Mouse (Mus musculus) bone marrow macrophage, adult 2 months (primary cell): ENCODE results near the gene Fgf22. TPM values are rescaled to one million over a fixed set of nuclear protein-coding genes. Genes with fewer than 3 reads are reported as not detected.
A peak's percentile ranks its signal among the peaks of the same experiment; 100 is the strongest.

Experiments used
- H3K27ac ChIP-seq: 2 replicates; pipeline ENCODE4 v1.5.1; 2012; ENCODE audit warnings: low read depth, low read length; ENCODE audit not compliant: insufficient read depth
- H3K4me1 ChIP-seq: 2 replicates; pipeline ENCODE4 v1.6.1; 2012; ENCODE audit warnings: low read length; ENCODE audit not compliant: control insufficient read depth, insufficient read depth
- H3K4me3 ChIP-seq: 2 replicates; pipeline ENCODE4 v1.5.1; 2012; ENCODE audit warnings: mild to moderate bottlenecking, low read length, moderate library complexity; ENCODE audit not compliant: insufficient read depth
- CTCF ChIP-seq: IDR thresholded peaks from 2 replicates; pipeline ENCODE4 v1.5.1; 2012; ENCODE audit warnings: low read depth, mild to moderate bottlenecking, low read length, moderate library complexity
- POLR2A ChIP-seq: IDR thresholded peaks from 2 replicates; pipeline ENCODE4 v1.6.1; 2012; ENCODE audit warnings: mild to moderate bottlenecking, low read depth, low read length, borderline replicate concordance
- polyA plus RNA-seq: library from polyadenylated mRNA; stranded (reverse); fragments of >200 nt; gene quantifications from 2 replicates; pipeline ENCODE4 v1.2.4, GENCODE M21; 2012; ENCODE audit not compliant: missing spikeins, insufficient read depth, insufficient read length

Gene Fgf22
- polyA plus RNA-seq, 1 experiment: not detected

DNA sequence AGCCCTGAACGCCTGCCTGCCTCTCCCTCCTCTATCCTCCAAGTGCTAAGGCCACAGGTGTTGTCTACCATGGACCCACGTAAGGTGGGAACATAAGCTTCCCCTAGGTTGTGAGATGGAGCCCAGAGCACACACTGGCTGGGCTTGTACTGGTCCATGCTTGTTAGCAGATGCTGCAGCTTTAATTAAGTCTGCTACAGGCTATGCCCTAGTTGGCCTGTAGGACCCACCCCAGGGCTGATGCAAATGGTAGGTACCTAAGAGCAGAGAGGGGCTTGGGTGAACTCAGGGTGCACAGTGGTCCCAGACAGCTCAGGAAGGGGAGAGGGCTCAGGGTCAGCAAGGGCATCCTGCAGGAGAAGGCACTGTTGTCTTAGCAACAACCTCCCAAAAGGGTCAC lies 34.7 kb downstream of the Fgf22 start:
- no peak overlapping the region for H3K27ac ChIP-seq
- no peak overlapping the region for H3K4me3 ChIP-seq
- H3K4me1 ChIP-seq: no peaks in the 10 kb centered on the region
- TF ChIP-seq CTCF: no peak
- no peak for TF ChIP-seq POLR2A

GRCm38 (mm10) chr10:79790861-79791260 lies 36.0 kb downstream of the Fgf22 start, which contains the start of gene Prss57:
Gene Prss57 (minus strand): TSS chr10:79790961.
- Histone ChIP-seq H3K4me1 (no peaks in the 10 kb centered on the region), H3K4me3 (no peak within 1 kb of the TSS), H3K27ac (no peak within 1 kb of the TSS)
- TF ChIP-seq POLR2A (no peak), CTCF (no peak)

DNA sequence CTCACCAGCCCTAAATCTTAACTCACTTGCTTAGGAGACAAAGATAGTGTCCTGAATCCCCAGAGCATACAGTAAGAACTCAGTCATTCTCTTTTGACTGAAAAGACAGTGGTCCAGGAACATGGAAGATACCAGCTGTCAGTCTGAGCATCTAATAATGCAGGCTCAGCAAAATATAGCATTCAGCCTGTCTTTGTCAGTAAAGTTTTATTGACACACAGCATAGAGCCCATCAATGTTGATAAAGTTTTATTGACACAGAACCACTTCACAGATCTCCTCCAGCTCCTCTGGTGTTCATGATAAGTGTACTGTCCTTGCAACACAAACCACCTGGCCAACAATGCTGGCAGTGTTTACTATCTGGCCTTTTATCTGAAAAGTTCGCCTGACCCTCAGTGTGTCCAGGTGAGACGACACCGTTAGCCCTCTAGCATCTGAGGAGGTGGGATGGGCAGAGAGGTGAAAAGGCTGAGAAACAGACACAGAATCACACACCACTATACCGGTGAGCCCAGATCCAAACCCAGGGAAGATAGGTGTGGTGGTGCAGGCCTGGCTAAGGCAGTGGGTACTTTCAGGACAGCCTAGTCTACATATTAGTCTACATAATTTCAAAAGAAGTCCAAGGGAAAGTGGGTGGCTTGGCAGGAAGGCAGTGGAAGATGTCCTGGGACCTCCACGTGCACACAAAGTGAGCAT lies 37.6 kb downstream of the Fgf22 start:
- Histone ChIP-seq H3K4me1 (no peaks in the 10 kb centered on the region), H3K27ac (no peak overlapping the region)
- no peak for TF ChIP-seq CTCF
- TF ChIP-seq POLR2A: no peak

DNA sequence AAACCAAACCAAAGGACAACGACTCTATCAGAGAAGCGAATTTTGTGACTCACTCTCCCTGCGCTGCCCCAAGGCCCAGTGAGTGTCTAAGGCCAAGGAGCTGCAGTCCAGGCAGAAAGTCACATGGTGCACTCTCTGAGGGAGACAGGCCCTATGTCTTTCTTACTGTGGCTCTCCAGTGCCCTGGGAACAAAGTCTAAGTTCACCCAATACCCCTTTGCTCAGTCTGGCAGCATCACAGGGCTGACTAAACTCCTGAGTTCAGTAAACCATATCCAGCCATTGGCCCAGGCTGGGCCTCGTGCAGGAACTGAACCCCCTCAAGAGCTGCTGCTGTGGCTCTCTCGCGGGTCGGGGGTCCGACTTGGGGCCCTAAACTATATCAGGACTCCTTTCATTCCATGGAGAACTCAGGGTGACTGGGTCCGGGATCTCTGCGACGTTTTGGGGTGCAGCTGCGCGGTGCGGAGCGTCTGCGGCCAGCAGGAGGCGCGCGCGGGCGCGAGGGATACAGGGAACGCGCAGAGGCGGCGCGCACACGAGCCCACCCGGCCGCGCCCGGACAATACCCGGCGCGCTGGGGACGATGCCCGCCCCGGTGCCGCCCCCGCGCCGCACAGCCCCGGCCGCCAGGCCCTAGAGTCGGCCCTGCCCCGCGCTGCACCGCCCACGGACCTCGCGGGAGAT lies 38.3 kb downstream of the Fgf22 start, which contains the start of gene Palm:
Gene Palm, plus strand, starts transcription at position 522 of the 687 bp plus-strand sequence.
- Histone ChIP-seq H3K4me1 (no peaks in the 10 kb centered on the region), H3K4me3 (peak within 1 kb of the TSS; percentile 66), H3K27ac (no peak within 1 kb of the TSS)
- TF ChIP-seq POLR2A (no peak), CTCF (peak; percentile 64)

More for the DNA sequence above, 37.6 kb downstream of the Fgf22 start:
- no peak overlapping the region for H3K4me3 ChIP-seq

- Histone ChIP-seq H3K4me1 (peaks cover 2% of the 10 kb centered on the region; the same call in 1 of the 2 replicates), H3K4me3 (peak overlapping the region; percentile 66), H3K27ac (no peak overlapping the region)
- TF ChIP-seq CTCF (no peak), POLR2A (no peak)
Measured at GRCm38 (mm10) chr10:79793738-79794490, 39.0 kb downstream of the Fgf22 start.

DNA sequence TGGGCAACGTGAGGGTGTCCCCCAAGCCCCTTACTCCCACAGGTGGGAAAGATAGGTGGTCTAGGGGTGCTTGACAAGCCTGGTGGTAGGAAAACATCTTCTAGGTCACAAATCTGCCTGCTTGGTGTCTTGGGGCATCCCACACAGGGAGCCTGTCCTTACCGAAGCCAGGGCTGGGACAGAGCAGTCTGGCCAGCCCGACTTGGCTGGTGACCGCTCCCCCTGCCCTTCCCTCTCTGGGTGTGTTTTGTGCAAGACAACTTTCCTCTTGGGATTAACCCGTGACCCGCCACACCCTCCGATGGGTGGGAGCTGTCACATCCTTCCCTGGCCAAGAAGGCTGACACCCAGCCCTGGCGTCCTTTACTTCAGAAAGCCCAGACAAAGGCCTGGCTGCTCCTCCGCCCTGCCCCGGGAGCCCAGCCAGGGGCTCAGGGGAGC lies 39.6 kb downstream of the Fgf22 start:
- TF ChIP-seq POLR2A (no peak), CTCF (no peak)
- no peak overlapping the region for H3K27ac ChIP-seq
- peaks cover 2% of the 10 kb centered on the region; the same call in 1 of the 2 replicates for H3K4me1 ChIP-seq
- H3K4me3 ChIP-seq: no peak overlapping the region

DNA sequence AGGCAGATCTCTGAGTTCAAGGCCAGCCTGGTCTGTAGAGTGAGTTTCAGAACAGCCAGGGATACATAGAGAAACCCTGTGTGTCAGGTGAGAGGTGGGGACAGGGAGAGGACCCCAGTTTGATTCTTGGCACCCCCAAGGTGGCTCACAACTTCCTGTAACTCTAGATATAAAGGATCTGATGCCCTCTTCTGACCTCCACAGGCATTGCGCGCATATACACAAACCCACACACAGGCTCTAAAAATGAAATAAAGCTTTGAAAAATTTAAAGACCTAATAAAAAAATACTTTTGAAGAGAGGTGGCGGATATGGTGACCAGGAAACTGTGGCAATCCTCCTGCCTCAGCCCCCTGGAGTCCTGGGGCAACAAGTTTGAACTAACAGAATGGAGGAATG lies 41.0 kb downstream of the Fgf22 start:
- Histone ChIP-seq H3K4me1 (peaks cover 2% of the 10 kb centered on the region; the same call in 1 of the 2 replicates), H3K4me3 (no peak overlapping the region), H3K27ac (no peak overlapping the region)
- TF ChIP-seq POLR2A (no peak), CTCF (no peak)

GRCm38 (mm10) chr10:79797326-79797725 lies 42.5 kb downstream of the Fgf22 start:
- H3K4me3 ChIP-seq: no peak overlapping the region
- no peak overlapping the region for H3K27ac ChIP-seq
- no peak for TF ChIP-seq CTCF
- no peak for TF ChIP-seq POLR2A
- H3K4me1 ChIP-seq: peaks cover 6% of the 10 kb centered on the region; the same call in 1 of the 2 replicates

DNA sequence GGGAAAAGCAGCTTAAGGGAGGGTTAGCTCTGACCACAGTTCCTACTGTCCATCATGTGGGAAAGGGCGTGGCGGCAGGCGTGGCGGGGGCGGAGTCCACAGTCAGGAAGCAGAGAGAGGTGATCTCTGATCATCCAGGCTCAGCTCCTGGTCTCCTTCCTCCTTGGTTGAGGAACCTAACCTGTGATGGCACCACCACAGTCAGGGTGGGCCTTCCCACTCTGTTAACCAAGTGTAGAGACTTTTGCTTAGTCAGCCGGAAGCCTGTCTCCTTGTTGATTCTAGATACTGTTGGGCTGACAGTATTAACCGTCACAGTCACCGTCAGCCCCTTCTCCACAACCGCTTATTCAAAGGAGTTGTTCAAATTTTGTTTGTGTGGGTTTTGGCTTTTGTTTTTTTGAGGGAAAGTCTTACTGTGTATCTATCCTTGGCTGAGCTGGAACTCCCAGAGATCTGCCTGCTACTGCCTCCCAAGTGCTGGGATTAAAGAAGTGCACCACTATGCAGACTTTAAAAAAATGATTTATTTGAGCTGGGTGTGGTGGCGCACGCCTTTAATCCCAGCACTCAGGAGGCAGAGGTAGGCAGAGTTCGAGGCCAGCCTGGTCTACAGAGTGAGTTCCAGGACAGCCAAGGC lies 43.5 kb downstream of the Fgf22 start:
- Histone ChIP-seq H3K4me1 (peaks cover 12% of the 10 kb centered on the region), H3K4me3 (no peak overlapping the region), H3K27ac (no peak overlapping the region)
- no peak for TF ChIP-seq CTCF
- TF ChIP-seq POLR2A: no peak
